Mouse (Mus musculus): ENCODE results near the gene Hhatl. TPM values are rescaled to one million over a fixed set of nuclear protein-coding genes. Genes with fewer than 3 reads are reported as not detected.

Hhatl gene
- polyA plus RNA-seq, 1 experiment from 2014 or later: 0.25 TPM

DNA sequence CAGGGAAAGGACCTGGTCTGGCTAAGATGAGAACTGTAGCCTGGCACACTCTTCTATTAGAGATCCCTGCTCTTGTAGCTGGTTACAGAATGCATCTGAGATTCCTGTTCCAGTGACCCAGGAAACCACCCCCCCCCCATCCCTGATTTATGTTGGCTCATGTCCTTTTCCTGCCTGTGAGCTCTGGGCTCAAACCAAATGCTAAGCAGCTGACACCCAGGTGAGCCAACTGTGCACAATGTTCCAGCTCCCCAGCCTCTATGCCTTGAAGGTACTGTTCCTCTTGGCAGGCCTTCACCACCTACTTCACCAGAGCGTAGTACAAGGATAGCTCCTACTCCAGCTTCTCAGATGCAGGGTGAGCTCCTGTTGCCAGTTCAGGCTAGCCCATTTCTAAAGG is 30.7 kb upstream of the Hhatl start:
- 48% methylated on average over 1 of the region's 1 CpGs for WGBS
- Histone ChIP-seq H3K36me3 (no peaks in the 10 kb centered on the region), H3K4me3 (no peak overlapping the region), H3K4me1 (peaks cover 32% of the 10 kb centered on the region), H3K9ac (replicated peaks) (no peak overlapping the region), H3K27me3 (no peaks in the 10 kb centered on the region), H3K4me2 (replicated peaks) (no peak overlapping the region), H3K9me3 (no peaks in the 10 kb centered on the region), H3K27ac (replicated peaks) (peak overlapping the region; percentile 83)
- ATAC-seq (replicated peaks): no peak

DNA sequence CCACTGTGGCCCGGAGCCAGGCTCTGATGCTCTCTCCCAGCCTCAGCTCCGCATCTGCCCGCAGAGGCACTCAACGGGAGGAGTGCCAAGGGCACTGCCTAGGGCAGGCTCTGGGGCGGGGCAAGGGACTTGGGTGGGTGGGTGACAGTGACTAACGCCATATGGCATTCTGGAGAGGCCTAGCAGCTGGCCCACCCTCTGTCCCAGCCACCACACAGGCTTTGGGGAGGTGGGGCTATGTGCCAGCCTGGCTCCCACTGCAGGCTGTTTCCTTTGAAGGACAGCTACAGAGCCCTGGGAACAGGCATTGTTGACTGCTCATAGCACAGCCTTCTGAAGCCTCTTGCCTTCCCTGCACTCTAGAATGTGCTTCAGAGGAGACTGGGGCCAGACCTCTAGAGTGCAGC is 30.3 kb upstream of the Hhatl start:
- no peaks in the 10 kb centered on the region for H3K27me3 ChIP-seq
- H3K9ac ChIP-seq (replicated peaks): no peak overlapping the region
- H3K4me2 ChIP-seq (replicated peaks): no peak overlapping the region
- ATAC-seq (replicated peaks): peak; percentile 88
- peak overlapping the region; percentile 83 for H3K27ac ChIP-seq (replicated peaks)
- no peaks in the 10 kb centered on the region for H3K9me3 ChIP-seq
- no peak overlapping the region for H3K4me3 ChIP-seq
- 44% methylated on average over 6 of the region's 6 CpGs for WGBS
- H3K4me1 ChIP-seq: peaks cover 32% of the 10 kb centered on the region
- no peaks in the 10 kb centered on the region for H3K36me3 ChIP-seq

DNA sequence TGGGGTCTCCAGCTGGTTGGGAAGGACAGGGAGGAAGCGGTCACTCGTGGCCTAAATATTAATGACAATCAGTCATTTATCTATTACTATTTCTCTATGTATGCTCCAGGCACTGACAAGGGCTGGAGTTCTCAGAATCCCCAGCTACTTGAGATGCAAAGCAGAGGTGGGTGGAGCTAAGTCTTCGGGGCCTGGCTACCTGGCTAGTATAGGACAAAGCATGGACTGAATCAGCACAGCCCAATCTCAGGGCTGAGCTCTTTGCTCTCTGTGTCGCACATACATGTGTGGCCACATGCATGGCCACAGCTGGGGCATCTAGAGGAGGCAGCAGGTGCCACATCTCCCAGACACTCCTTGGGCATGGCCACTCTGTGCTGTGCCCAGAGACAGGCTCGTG is 28.5 kb upstream of the Hhatl start:
- H3K27me3 ChIP-seq: no peaks in the 10 kb centered on the region
- no peak overlapping the region for H3K27ac ChIP-seq (replicated peaks)
- no peak overlapping the region for H3K4me2 ChIP-seq (replicated peaks)
- H3K4me1 ChIP-seq: peaks cover 32% of the 10 kb centered on the region
- no peak overlapping the region for H3K4me3 ChIP-seq
- H3K9ac ChIP-seq (replicated peaks): no peak overlapping the region
- no peaks in the 10 kb centered on the region for H3K36me3 ChIP-seq
- no peaks in the 10 kb centered on the region for H3K9me3 ChIP-seq
- 79% methylated on average over 5 of the region's 5 CpGs for WGBS
- ATAC-seq (replicated peaks): no peak

DNA sequence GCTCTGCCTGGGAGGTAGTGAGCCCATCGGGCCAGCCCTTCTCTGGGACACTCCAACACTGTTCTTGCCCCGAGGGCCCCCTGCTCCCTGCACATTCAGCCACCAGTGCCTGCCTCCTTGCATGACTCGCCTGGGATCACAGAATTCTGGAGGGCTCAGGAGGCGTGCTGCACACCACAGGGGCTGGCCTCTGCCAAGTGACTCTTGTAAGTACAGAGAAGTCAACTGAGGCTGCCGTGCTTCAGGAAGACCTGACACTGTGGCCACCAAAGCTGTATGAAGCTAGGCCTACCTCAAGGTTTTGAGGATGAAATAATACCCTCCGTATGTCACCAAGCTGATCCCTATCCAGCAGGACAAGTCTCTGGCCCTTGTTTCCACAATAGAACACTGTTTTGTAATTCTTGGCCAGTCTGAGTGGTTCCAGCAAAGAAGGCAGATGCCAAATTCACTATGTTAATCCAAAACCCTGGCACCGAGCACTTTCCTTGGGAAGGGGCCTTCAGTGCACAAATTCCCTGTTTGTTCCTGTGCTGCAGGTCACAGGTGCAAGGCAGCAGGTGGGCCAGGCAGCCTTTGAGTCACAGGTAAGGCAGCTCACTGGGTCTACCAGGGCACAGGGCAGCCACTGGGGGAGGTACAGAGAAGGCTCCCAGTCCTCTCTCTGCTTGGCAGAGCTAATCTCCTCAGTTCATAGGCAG is 27.6 kb upstream of the Hhatl start:
- Histone ChIP-seq H3K9me3 (no peaks in the 10 kb centered on the region), H3K36me3 (no peaks in the 10 kb centered on the region), H3K4me2 (replicated peaks) (no peak overlapping the region), H3K4me3 (no peak overlapping the region), H3K27me3 (no peaks in the 10 kb centered on the region), H3K27ac (replicated peaks) (peak overlapping the region; percentile 52), H3K9ac (replicated peaks) (no peak overlapping the region), H3K4me1 (peaks cover 32% of the 10 kb centered on the region)
- 47% methylated on average over 7 of the region's 7 CpGs for WGBS
- ATAC-seq (replicated peaks): no peak

DNA sequence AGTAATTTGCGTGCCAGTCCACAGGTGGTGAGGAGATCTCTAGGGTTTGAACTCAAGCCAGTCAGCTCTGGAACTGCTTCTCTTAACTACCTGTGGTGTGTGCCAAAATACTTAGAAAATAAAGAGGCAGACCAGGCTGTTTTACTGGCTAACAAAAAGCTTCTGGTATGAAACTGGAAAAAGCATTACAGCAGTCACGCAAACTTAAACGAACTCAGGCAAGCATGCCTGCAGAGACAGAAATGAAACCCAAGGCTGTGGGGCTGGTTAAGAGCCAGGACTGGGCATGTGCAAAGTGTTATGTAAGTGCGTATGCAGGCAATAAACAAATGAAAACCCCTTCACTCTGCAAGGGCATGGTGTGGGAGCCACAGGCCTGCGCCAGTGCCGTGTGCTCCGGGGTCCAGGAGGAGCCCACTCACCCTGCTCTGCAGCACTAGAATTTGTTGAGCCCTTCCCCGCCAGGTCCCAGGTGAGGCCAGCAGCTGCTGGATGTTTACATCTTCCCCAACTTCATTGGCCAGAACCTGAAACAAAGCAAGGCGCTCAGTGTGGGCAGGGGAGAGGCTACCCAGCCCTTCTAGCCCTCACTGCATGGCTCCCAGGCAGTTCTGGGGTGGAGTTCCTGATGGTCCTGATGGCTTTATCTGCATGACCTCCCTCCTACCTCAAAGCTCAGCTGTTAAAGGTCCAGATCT is 26.9 kb upstream of the Hhatl start:
- 68% methylated on average over 9 of the region's 9 CpGs for WGBS
- Histone ChIP-seq H3K27me3 (no peaks in the 10 kb centered on the region), H3K9ac (replicated peaks) (no peak overlapping the region), H3K4me2 (replicated peaks) (no peak overlapping the region), H3K4me1 (peaks cover 32% of the 10 kb centered on the region), H3K27ac (replicated peaks) (peak overlapping the region; percentile 52), H3K36me3 (no peaks in the 10 kb centered on the region), H3K9me3 (no peaks in the 10 kb centered on the region), H3K4me3 (no peak overlapping the region)
- ATAC-seq (replicated peaks): no peak

DNA sequence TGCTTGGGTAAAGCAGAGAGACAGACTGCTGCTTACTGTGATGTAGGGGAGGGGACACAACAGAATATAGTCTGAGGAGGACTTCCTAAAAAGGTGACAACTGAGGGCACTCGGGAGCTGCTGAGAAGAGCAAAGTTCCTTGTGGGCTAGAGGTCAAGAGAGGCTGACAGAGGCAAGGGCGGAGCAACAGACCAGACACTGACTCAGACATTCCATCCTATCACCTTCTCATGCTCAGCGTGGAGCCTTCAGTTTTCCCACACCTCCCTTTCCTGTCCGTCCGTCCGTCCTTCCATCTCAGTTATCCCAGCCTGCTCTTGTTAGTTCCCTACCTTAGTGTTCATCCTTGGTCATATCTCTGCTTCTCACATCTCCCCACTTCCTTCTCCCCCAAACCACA is 22.9 kb upstream of the Hhatl start:
- Histone ChIP-seq H3K27me3 (no peaks in the 10 kb centered on the region), H3K9me3 (no peaks in the 10 kb centered on the region), H3K4me3 (no peak overlapping the region), H3K27ac (replicated peaks) (no peak overlapping the region), H3K4me2 (replicated peaks) (no peak overlapping the region), H3K9ac (replicated peaks) (no peak overlapping the region), H3K4me1 (peaks cover 21% of the 10 kb centered on the region), H3K36me3 (no peaks in the 10 kb centered on the region)
- WGBS: 90% methylated on average over 6 of the region's 6 CpGs
- ATAC-seq (replicated peaks): no peak

DNA sequence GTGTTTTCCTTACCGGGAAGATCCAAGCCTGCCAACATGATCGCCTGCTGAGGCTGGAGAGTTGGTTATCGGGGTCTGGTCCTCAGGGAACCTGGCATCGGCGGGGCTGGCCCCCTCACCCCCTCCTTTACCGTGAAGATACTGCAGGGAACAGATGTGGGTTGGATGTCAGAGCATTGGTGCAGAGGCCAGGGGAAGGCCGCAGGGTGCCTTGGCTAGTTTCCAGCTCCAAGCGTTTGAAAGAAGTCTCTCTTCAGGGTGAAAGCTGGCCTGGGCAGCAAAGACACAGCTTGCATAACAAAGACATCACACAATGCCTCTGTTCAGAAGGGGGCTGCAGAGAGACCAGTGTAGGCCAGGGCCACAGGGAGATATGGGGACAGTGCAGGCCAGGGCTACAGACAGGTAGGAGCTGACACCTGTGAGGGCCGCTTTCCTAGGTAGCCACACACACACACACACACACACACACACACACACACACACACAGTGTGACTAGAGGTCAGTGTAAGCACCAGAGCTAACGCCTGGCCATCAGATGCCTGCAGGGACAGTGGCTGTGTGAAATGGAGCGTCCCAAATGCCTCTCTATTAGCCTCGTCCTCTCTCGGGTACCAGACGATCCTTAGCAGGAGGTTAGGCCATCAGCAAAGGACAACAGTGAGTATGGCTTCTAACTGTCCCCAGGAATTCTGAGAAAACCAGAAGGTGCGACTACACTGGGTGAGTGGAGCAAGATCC is 17.9 kb upstream of the Hhatl start:
- Histone ChIP-seq H3K4me1 (peaks cover 20% of the 10 kb centered on the region), H3K27me3 (no peaks in the 10 kb centered on the region), H3K27ac (replicated peaks) (peak overlapping the region; percentile 44), H3K4me3 (no peak overlapping the region), H3K36me3 (no peaks in the 10 kb centered on the region), H3K9ac (replicated peaks) (no peak overlapping the region), H3K9me3 (no peaks in the 10 kb centered on the region), H3K4me2 (replicated peaks) (no peak overlapping the region)
- peak; percentile 72 for ATAC-seq (replicated peaks)
- WGBS: 11% methylated on average over 15 of the region's 15 CpGs

DNA sequence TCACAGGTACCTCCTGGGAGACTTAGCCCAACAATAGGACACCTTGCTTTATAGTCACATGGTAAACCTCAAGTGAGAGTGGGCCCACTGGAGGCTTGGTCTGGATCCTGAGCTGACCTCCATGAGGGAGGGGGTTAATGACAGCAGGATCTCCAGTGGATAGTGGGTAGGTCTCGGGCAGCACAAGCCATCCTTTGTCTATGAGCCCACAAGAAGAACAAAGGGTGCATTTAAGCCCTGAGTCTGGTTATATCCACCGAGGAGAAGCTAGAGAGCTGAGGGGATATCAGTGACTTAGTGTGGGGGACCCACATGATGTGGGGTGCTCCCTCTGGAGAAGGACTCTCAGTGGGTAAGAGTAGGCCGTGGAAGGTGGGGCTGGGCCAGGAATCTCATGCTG is 16.2 kb upstream of the Hhatl start:
- Histone ChIP-seq H3K4me1 (peaks cover 20% of the 10 kb centered on the region), H3K36me3 (no peaks in the 10 kb centered on the region), H3K9me3 (no peaks in the 10 kb centered on the region), H3K4me2 (replicated peaks) (no peak overlapping the region), H3K9ac (replicated peaks) (no peak overlapping the region), H3K4me3 (no peak overlapping the region), H3K27ac (replicated peaks) (no peak overlapping the region), H3K27me3 (no peaks in the 10 kb centered on the region)
- ATAC-seq (replicated peaks): no peak
- WGBS: 34% methylated on average over 3 of the region's 3 CpGs

DNA sequence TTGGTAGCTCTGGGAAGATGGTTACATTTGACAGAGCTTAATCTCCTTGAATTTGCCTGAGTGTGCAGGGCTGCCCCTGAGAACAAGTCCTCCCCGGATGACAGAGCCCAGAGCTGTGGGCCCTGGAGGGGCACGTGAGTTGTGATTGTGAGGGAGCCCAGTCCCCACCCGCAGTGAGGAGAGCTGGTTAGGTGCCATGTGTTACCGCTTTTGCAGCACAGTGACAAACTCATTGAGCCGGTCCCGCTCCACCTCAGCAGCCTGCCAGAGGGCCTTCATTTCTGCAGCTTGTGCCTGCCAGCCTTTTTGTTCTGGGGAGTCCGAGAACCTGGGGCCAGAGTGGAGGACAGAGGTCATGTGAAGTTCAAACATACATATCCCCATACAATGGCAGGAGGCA is 15.6 kb upstream of the Hhatl start:
- Histone ChIP-seq H3K9me3 (no peaks in the 10 kb centered on the region), H3K27ac (replicated peaks) (no peak overlapping the region), H3K9ac (replicated peaks) (no peak overlapping the region), H3K4me2 (replicated peaks) (no peak overlapping the region), H3K27me3 (no peaks in the 10 kb centered on the region), H3K36me3 (no peaks in the 10 kb centered on the region), H3K4me3 (no peak overlapping the region), H3K4me1 (peaks cover 20% of the 10 kb centered on the region)
- no peak for ATAC-seq (replicated peaks)
- 44% methylated on average over 7 of the region's 7 CpGs for WGBS

DNA sequence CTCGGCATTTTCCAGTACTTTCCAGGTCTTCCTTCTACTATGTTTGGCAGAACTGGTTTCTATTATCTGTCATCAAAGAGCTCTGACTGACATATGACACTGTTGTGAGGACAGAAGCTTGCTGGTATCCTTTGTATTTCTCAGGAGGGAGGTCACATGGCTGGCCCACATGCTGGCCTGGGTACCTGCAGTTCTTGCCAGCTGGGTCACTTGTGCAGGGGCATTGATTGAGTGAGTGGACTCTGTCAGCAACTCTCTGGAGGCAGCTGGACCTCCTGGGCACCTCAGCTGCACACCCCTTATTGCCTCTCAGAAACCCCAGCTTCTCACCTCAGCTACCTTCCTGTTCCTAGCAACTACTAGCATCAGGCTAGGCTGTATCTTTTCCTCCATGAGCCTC is 15.2 kb upstream of the Hhatl start:
- 66% methylated on average over 1 of the region's 1 CpGs for WGBS
- H3K27me3 ChIP-seq: no peaks in the 10 kb centered on the region
- no peak overlapping the region for H3K4me3 ChIP-seq
- H3K27ac ChIP-seq (replicated peaks): no peak overlapping the region
- H3K4me1 ChIP-seq: peaks cover 20% of the 10 kb centered on the region
- no peaks in the 10 kb centered on the region for H3K9me3 ChIP-seq
- no peaks in the 10 kb centered on the region for H3K36me3 ChIP-seq
- H3K4me2 ChIP-seq (replicated peaks): no peak overlapping the region
- H3K9ac ChIP-seq (replicated peaks): no peak overlapping the region
- no peak for ATAC-seq (replicated peaks)

DNA sequence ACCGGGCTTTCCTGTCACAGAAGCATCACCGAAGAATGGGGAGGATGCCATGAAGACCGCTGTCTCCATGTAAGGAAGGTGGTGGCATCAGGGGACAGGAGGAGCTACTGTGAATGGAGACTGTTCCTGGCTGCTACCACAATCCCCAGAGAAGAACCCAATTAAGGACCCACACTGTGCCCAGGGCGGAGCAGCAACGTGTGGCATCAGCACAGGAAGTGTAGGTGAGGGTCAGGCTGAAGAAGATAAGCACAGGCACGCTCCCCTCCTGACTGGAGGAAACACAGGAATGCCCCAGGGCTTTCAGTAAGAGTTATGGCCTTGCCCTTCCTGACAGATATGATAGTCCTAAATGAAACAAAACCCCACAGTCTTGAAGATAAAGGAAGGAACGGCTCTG is 10.4 kb upstream of the Hhatl start:
- no peaks in the 10 kb centered on the region for H3K27me3 ChIP-seq
- no peaks in the 10 kb centered on the region for H3K36me3 ChIP-seq
- no peaks in the 10 kb centered on the region for H3K9me3 ChIP-seq
- H3K4me1 ChIP-seq: peaks cover under 1% of the 10 kb centered on the region; the same call in 1 of the 2 replicates
- H3K27ac ChIP-seq (replicated peaks): no peak overlapping the region
- ATAC-seq (replicated peaks): no peak
- H3K9ac ChIP-seq (replicated peaks): no peak overlapping the region
- no peak overlapping the region for H3K4me3 ChIP-seq
- WGBS: 88% methylated on average over 7 of the region's 7 CpGs
- no peak overlapping the region for H3K4me2 ChIP-seq (replicated peaks)

DNA sequence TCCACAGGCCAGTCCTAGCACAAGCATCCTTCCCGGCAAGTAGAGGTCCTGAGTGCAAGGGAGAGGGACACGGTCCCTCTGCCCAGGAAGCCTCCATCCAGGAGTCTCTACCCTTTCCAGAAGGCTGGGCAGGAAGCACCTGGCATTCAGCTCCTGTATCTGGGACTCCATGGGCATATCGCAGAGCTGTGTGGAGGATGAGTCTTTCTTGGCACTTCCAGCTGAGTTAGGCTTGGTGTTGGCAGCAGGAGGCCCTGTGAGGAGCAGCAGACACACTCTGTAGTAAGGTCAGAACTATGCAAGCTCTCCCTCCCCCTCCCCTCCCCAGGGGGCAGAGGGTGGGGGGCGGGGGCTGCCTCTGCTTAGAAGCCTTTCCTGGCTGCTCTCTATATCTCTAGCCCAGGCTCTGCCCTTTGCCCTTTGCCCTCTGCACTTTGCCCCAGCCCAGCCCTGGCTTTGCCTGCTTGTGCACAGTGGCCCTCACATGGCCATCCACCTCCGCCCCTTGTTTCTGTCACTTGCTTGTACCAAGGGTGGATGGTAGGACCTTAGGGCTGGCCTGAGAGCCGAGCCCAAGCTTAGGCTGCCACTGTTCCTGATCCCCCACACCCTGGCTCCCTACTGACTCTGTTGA is 6.7 kb upstream of the Hhatl start:
- ATAC-seq (replicated peaks): no peak
- no peak overlapping the region for H3K9ac ChIP-seq (replicated peaks)
- no peak overlapping the region for H3K4me3 ChIP-seq
- H3K27me3 ChIP-seq: no peaks in the 10 kb centered on the region
- no peak overlapping the region for H3K4me2 ChIP-seq (replicated peaks)
- H3K9me3 ChIP-seq: no peaks in the 10 kb centered on the region
- WGBS: 45% methylated on average over 6 of the region's 6 CpGs
- H3K27ac ChIP-seq (replicated peaks): no peak overlapping the region
- 0 out of 2 replicates have a peak, but pooled peaks cover 4% of the 10 kb centered on the region for H3K4me1 ChIP-seq
- no peaks in the 10 kb centered on the region for H3K36me3 ChIP-seq

All from forebrain, embryonic 15.5 days (tissue).